Mouse (Mus musculus) neural tube, embryonic 11.5 days (tissue): Measurements from ENCODE around the gene Tcf12. TPM values are rescaled to one million over a fixed set of nuclear protein-coding genes. Genes with fewer than 3 reads are reported as not detected.

Experiments
- ATAC-seq: fragments of 200-750 bp; cut with Nextera tagmentation; 2 replicates; pipeline ENCODE4 v1.8.0; 2017; ENCODE audit warnings: moderate number of reproducible peaks, mild to moderate bottlenecking, moderate TSS enrichment, moderate library complexity; ENCODE audit not compliant: insufficient read depth, low FRiP score, low TSS enrichment
- DNase-seq: peaks from one replicate; pipeline ENCODE4 v3.0.0-alpha.2; 2015; ENCODE audit warnings: low spot score
- H3K27ac ChIP-seq: fragments of 300-500 bp; sonication (generic); 2 replicates; pipeline ENCODE4 v1.5.1; 2014; ENCODE audit warnings: low read depth, mild to moderate bottlenecking, low read length
- H3K27me3 ChIP-seq: fragments of 300-500 bp; sonication (generic); 2 replicates; pipeline ENCODE4 v1.6.1; 2014; ENCODE audit warnings: mild to moderate bottlenecking, low read length, mixed read lengths; ENCODE audit not compliant: control insufficient read depth, insufficient read depth
- H3K36me3 ChIP-seq: fragments of 300-500 bp; sonication (generic); 2 replicates; pipeline ENCODE4 v1.6.1; 2014; ENCODE audit warnings: mild to moderate bottlenecking, low read length, moderate library complexity, mixed read lengths; ENCODE audit not compliant: control insufficient read depth, insufficient read depth
- H3K4me1 ChIP-seq: fragments of 300-500 bp; sonication (generic); 2 replicates; pipeline ENCODE4 v1.6.1; 2014; ENCODE audit warnings: low read length, mixed read lengths; ENCODE audit not compliant: control insufficient read depth, insufficient read depth
- H3K4me2 ChIP-seq: fragments of 300-500 bp; sonication (generic); 2 replicates; pipeline ENCODE4 v1.6.1; 2014; ENCODE audit warnings: low read depth, mild to moderate bottlenecking, moderate library complexity
- H3K4me3 ChIP-seq: fragments of 300-500 bp; sonication (generic); 2 replicates; pipeline ENCODE4 v1.5.1; 2014; ENCODE audit warnings: low read depth, low read length
- H3K9ac ChIP-seq: fragments of 300-500 bp; sonication (generic); 2 replicates; pipeline ENCODE4 v1.6.1; 2014; ENCODE audit warnings: mild to moderate bottlenecking, low read length
- H3K9me3 ChIP-seq: fragments of 300-500 bp; sonication (generic); 2 replicates; pipeline ENCODE4 v1.6.1; 2016; ENCODE audit warnings: low read length; ENCODE audit not compliant: control insufficient read depth
- WGBS: fragments of 180-500 bp; shearing (Covaris S2); extraction: QIAGEN DNeasy Blood & Tissue Kit; methylation state at CpG from one replicate; pipeline ENCODE4 v1.1.7; 2014; 5-methylcytosine and 5-hydroxymethylcytosine counted together
- polyA plus RNA-seq: library from polyadenylated mRNA; unstranded; fragments of >200 nt; fragmentation: Nextera tagmentation; extraction: Ambion mirVana; gene quantifications from 2 replicates; pipeline ENCODE4 v1.2.1, GENCODE M21; 2014

Gene Tcf12
- polyA plus RNA-seq, 1 experiment from 2014 or later = 209 TPM

DNA sequence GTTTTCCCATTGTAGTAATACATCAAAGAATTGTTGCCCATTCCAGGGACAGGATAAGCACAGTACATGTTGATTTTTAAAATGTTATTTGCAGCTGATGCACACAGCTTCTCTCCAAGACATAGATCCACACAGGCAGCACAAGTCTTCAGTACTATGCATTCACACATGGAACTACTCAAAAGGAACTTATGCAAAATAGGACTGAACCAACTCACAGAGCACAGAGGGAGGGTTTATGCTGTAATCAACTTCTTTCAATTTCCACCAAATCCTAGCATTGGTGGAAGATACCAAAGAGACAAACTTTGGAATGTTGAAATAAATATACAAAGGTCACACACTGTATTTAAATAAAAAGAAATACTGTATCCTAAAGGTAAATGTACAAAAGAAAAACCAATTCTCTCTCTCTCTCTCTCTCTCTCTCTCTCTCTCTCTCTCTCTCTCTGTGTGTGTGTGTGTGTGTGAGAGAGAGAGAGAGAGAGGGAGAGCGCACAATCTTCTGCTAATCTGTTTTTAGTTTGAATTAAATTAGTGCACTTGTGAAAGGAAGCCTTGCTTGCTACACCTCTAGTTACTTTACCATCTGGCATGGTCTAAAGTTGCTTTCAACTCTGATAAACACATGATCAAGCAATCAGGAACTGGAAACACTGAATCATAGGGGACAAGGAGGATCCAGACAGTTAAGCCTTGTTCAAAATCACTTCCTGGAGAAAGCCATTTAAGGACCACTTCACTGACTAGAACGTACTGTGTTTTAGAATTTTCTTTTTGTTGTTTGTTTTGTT is 215.5 kb downstream of the Tcf12 start:
- peak overlapping the region; percentile 51 for H3K4me3 ChIP-seq
- peak overlapping the region; percentile 68 for H3K27ac ChIP-seq
- peak overlapping the region; percentile 42 for H3K4me2 ChIP-seq
- H3K9me3 ChIP-seq = no peaks in the 10 kb centered on the region
- H3K27me3 ChIP-seq = no peaks in the 10 kb centered on the region
- ATAC-seq = peak; percentile 62
- H3K4me1 ChIP-seq = peaks cover 17% of the 10 kb centered on the region
- 6% methylated on average over 2 of the region's 2 CpGs for WGBS
- H3K9ac ChIP-seq = peak overlapping the region; percentile 37
- H3K36me3 ChIP-seq = no peaks in the 10 kb centered on the region
- DNase-seq = peak; percentile 60

DNA sequence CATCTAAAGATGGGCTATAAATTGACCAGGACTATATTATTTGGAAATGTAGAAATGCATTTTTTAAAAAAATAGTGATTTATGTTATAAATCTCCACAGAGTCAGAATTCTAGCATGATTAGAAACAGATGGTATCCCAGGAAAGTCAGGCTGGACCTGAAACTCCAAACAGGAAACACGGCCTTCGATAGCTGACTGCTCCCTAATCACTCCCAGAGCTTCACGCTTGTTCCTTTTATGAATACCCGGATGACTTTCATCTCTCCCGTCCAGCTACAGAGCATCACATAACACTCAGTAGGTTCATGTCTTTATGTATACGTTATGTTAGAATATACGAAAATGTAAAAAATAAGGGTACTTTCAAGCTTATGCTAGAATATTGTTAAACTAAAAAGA is 216.4 kb downstream of the Tcf12 start:
- H3K27me3 ChIP-seq = no peaks in the 10 kb centered on the region
- DNase-seq = peak; percentile 43
- WGBS = 7% methylated on average over 7 of the region's 7 CpGs
- no peaks in the 10 kb centered on the region for H3K9me3 ChIP-seq
- ATAC-seq = peak; percentile 31; the same call in 1 of the 2 replicates
- peaks cover 19% of the 10 kb centered on the region for H3K4me1 ChIP-seq
- 0 out of 2 replicates have a peak overlapping the region, but pooled peaks have one; percentile 29 for H3K27ac ChIP-seq
- peak overlapping the region; percentile 28 for H3K4me2 ChIP-seq
- no peaks in the 10 kb centered on the region for H3K36me3 ChIP-seq
- H3K9ac ChIP-seq = no peak overlapping the region
- H3K4me3 ChIP-seq = peak overlapping the region; percentile 51

DNA sequence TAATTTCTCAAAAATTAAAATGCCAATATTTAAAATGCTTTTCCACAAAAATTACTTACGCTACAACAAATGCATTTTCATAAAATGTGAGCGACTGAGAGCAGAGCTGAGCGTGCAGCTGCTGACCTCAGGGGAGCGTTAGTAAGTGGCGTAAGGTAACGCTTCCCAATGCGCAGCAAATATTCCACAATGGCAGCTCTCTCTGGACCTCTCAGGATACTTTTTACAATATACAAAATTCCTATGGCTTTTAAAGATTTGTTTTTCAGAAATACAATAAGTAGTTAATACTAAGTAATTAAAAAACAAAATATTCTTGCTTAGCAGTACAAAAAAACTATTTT is 216.8 kb downstream of the Tcf12 start:
- H3K4me3 ChIP-seq = peak overlapping the region; percentile 51
- H3K36me3 ChIP-seq = no peaks in the 10 kb centered on the region
- peaks cover 19% of the 10 kb centered on the region for H3K4me1 ChIP-seq
- H3K9me3 ChIP-seq = no peaks in the 10 kb centered on the region
- H3K27ac ChIP-seq = peak overlapping the region; percentile 72
- WGBS = 16% methylated on average over 7 of the region's 7 CpGs
- H3K27me3 ChIP-seq = no peaks in the 10 kb centered on the region
- ATAC-seq (no peak), DNase-seq (peak; percentile 41)
- H3K4me2 ChIP-seq = peak overlapping the region; percentile 62
- H3K9ac ChIP-seq = peak overlapping the region; percentile 74

DNA sequence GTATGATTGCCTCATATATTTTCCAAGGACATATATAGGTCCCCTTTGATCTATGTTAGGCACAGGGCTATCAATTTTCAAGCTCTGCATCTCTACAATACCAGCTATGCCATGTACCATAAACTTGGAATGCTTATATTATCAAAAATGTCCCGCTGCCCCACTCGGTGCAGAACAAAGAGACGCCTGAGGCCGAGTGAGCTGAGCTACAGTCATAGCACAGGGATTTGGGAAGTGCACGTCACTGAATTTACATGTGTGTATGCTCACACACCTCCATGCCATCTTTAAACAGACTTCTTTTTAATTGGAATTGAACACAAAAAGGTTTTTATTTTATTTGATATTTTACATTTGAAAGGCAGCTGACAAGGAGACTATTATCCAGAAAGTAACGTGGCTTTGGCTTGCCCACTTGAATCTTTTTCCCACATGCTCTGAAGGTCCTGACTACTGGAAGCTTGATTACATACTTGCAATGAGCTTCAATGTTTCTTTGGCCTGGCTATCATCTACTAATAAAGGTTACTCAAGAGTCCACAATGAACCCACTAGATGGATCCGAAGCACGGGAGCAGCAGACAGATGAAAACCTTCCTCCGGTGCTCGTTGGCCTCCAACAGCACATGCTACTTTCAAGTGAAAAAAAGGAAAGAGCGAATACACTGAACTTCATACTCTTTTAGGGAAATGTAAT is 217.3 kb downstream of the Tcf12 start:
- Histone ChIP-seq H3K27ac (peak overlapping the region; percentile 72), H3K9ac (peak overlapping the region; percentile 74)
- WGBS = 20% methylated on average over 11 of the region's 11 CpGs

DNA sequence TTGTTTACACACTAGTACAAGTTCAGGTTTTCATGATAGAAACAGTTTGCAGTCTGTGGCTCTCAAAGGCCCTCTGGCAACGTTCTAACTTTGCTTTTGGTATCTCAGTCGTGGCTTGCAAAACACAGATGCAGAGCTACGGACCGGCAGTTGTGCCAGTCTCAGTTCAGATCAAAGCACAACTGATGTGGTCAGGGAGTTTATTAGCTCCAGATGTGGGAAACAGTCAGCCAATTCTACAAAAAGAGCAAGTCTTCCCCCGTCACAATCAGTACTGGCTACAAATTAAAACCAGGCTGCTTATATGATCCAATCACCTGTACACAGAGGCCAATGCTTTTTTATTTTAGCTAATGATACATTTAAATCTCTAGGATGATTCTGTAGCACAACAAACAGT is 223.2 kb downstream of the Tcf12 start:
- Histone ChIP-seq H3K4me1 (peaks cover 16% of the 10 kb centered on the region), H3K9me3 (no peaks in the 10 kb centered on the region), H3K9ac (no peak overlapping the region), H3K4me2 (no peak overlapping the region), H3K36me3 (no peaks in the 10 kb centered on the region), H3K27me3 (no peaks in the 10 kb centered on the region), H3K4me3 (no peak overlapping the region), H3K27ac (no peak overlapping the region)
- ATAC-seq (no peak), DNase-seq (peak; percentile 23)
- WGBS = 12% methylated on average over 5 of the region's 5 CpGs

More for the DNA sequence above, 217.3 kb downstream of the Tcf12 start:
- peak overlapping the region; percentile 62 for H3K4me2 ChIP-seq
- peaks cover 23% of the 10 kb centered on the region for H3K4me1 ChIP-seq
- H3K9me3 ChIP-seq = no peaks in the 10 kb centered on the region
- ATAC-seq (peak; percentile 25; the same call in 1 of the 2 replicates), DNase-seq (peak; percentile 27)
- no peaks in the 10 kb centered on the region for H3K36me3 ChIP-seq
- peak overlapping the region; percentile 51 for H3K4me3 ChIP-seq
- no peaks in the 10 kb centered on the region for H3K27me3 ChIP-seq

DNA sequence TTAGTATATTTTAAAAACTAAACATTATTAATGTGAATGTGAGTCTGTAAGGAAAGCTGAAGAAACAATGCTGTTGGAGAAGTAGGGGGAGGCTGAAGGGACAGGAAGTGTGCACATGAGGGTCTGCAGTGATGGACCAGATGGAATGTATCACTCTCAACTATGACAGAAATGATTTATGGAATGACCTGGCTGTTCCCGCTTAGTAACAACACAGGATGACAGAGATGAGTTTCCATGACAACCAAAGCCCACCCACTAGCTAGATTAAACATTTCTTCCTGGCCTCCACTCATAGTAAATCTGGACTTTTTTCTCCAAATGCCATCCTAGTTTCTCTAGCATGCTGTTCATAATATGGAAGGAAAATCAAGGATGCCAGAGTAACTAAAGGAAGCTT is 231.0 kb downstream of the Tcf12 start:
- peak; percentile 52 for DNase-seq
- no peak overlapping the region for H3K4me2 ChIP-seq
- peak overlapping the region; percentile 14; the same call in 1 of the 2 replicates for H3K27ac ChIP-seq
- no peaks in the 10 kb centered on the region for H3K9me3 ChIP-seq
- peak; percentile 46; the same call in 1 of the 2 replicates for ATAC-seq
- 0% methylated on average over 1 of the region's 1 CpGs for WGBS
- H3K4me3 ChIP-seq = no peak overlapping the region
- H3K9ac ChIP-seq = no peak overlapping the region
- peaks cover 21% of the 10 kb centered on the region; the same call in 1 of the 2 replicates for H3K4me1 ChIP-seq
- H3K36me3 ChIP-seq = peaks cover 6% of the 10 kb centered on the region; the same call in 1 of the 2 replicates
- no peaks in the 10 kb centered on the region for H3K27me3 ChIP-seq

DNA sequence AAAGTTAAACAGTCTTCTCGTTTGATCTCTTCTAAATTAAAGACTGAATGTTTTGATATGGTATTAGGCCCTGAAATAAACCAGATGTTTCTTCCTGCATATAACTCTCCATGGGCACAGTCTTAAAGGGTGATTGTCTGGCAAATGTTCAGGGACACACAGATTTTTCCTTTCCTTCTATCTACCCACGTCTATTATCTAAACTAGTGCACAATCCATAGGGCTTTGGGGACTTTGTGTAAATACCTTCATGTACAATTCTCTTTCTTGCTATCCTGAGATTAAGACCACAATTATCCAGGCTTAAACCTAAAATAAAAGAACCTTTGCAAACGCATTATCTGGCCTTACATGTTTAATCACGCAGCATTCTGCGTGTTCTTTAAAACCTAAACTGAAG is 231.7 kb downstream of the Tcf12 start:
- 30% methylated on average over 5 of the region's 5 CpGs for WGBS
- peak overlapping the region; percentile 57; the same call in 1 of the 2 replicates for H3K27ac ChIP-seq

DNA sequence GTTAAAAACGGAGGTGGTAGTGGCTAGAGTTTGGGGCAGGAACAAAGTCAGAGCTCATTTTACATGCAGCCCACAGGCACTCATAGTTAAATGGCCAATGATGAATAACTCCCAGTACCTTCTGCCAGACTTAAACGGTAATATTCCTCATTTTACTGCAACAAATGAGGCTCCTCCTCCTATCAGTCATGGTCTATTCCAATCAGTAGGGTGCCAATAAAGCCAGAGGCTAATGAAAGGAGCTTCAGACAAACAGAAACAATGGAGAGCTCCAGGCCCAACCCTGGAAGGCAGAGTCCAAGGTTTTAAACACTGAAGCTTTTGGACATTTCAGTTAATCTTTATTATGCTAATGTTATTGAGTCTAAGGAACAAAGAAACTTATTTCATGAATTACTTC is 232.3 kb downstream of the Tcf12 start:
- ATAC-seq = peak; percentile 87
- H3K4me2 ChIP-seq = no peak overlapping the region
- no peak overlapping the region for H3K4me3 ChIP-seq
- 16% methylated on average over 2 of the region's 2 CpGs for WGBS
- H3K9ac ChIP-seq = no peak overlapping the region
- H3K9me3 ChIP-seq = no peaks in the 10 kb centered on the region
- H3K4me1 ChIP-seq = peaks cover 21% of the 10 kb centered on the region; the same call in 1 of the 2 replicates
- no peak overlapping the region for H3K27ac ChIP-seq
- peaks cover 9% of the 10 kb centered on the region for H3K36me3 ChIP-seq
- DNase-seq = peak; percentile 68
- H3K27me3 ChIP-seq = no peaks in the 10 kb centered on the region

More for the DNA sequence above, 231.7 kb downstream of the Tcf12 start:
- Histone ChIP-seq H3K9me3 (no peaks in the 10 kb centered on the region), H3K4me2 (no peak overlapping the region), H3K9ac (no peak overlapping the region), H3K4me3 (no peak overlapping the region), H3K27me3 (no peaks in the 10 kb centered on the region), H3K36me3 (peaks cover 9% of the 10 kb centered on the region), H3K4me1 (peaks cover 21% of the 10 kb centered on the region; the same call in 1 of the 2 replicates)
- peak; percentile 64 for ATAC-seq
- no peak for DNase-seq
